Mouse (Mus musculus) v-Abl transformed pro-B cells (cell line): Measurements from ENCODE around the gene Kcnab2.

Experiments
- in situ Hi-C, 2 experiments: fragments of 400-800 bp; cut with MboI; formaldehyde crosslinking; loops; one replicate each; pipeline ENCODE4 v1.15.1; 2025; ENCODE audit not compliant: unreplicated experiment in 2 of 2

Gene Kcnab2

DNA sequence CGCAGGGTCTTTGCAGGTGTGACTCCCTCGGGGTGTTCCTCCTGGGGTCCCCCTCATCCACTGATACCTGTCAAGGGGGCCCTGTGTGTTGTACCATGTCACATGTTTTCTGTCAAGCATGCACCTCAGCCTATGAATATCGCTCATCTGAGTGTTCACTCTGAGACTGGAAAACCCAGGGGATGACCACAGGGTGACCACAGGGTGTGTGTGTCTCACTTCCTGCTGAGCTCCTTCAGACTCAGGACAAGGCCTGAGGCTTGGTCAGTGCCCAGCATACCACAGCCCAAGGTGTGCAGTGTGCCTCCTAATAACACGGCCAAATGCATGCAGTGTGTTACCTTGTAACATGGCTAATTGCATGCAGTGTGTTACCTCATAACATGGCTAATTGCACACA is 20.0 kb downstream of the Kcnab2 start:
- in situ Hi-C loops, result no loop called here

DNA sequence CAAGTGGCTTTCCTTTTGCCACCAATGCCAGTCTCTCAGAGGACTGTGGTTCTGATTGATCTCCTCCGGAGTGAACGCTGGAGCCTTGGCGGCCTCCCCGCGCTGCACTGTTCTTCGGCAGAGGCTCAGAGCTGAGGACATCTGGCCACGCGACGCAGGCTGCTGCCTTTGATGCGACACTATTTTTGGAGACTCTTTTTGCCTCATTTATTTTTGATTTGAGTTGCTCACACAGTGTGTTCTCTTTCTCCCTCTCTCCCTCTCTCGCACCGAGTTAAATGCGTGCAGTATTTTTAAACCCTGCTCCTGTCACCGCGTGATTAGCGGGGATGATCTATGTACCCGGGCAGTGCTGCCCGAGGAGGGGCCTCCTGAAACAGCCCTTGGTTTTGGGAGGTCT is 21.1 kb downstream of the Kcnab2 start:
- in situ Hi-C loops, result no loop called here

- in situ Hi-C loops, result no loop called here
These were observed 23.5 kb downstream of the Kcnab2 start for GRCm38 (mm10) chr4:152454153-152454552.

GRCm38 (mm10) chr4:152453079-152453478 is 24.6 kb downstream of the Kcnab2 start:
- in situ Hi-C loops, result no loop called here

- in situ Hi-C loops, result no loop called here
These were observed 26.3 kb downstream of the Kcnab2 start for GRCm38 (mm10) chr4:152451371-152451770.

DNA sequence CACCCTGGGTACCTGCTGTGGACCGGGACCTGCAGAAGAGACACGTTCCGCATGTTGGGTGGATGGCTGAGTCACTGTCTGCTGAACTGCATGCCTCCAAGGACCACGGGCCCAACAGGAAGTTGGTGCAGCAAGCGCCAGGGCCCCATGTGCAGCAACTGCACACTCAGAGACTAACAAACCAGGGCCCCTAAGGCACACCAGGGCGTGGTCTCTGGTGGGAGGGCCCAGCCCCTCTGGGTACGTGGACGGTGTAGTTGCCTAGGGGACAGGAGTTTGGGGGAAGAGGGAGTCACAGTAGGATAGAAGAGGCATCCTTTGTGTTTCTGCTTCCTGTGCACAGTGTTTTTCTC is 29.0 kb downstream of the Kcnab2 start:
- in situ Hi-C loops, result loop anchor here in 1 of 2 experiments (25.0 kb wide), 1 partner anchor 461 kb away; the partner anchor contains the start of genes Phf13 and Thap3

- in situ Hi-C loops, result loop anchor here in 1 of 2 experiments (25.0 kb wide), 1 partner anchor 461 kb away; the partner anchor contains the start of genes Phf13 and Thap3
These were observed 29.7 kb downstream of the Kcnab2 start for GRCm38 (mm10) chr4:152447731-152448665.

- in situ Hi-C loops, result loop anchor here in 1 of 2 experiments (25.0 kb wide), 1 partner anchor 459 kb away; the partner anchor contains the start of genes Phf13 and Thap3
These were observed 31.5 kb downstream of the Kcnab2 start for GRCm38 (mm10) chr4:152446178-152446577.

GRCm38 (mm10) chr4:152441536-152441935 is 36.1 kb downstream of the Kcnab2 start:
- in situ Hi-C loops, result loop anchor here (5.0 to 25.0 kb wide), 2 partner anchors 114 to 454 kb away; partner anchors contain the start of genes Phf13 (in 1 of the 2), Rpl22 (in 1 of the 2) and Thap3 (in 1 of the 2)

DNA sequence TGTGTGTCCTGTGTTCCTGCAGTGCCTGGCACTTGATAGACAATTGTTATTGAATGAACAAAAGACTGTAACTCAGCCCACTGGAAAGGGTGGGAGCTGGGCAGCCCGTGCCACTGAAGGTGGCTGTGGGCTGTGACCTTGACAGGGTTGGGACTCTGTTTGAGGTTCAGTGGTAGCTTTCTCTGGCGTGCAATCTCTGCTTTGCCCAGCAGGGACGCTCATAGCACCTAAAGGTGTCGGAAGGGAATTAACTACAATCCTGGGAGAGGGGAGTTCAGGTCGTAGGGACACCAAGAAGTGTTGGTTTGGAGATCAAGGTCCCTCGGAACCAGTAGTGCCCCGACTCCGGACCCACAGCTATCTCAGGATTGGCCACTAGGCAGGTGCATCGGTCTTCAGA is 36.8 kb downstream of the Kcnab2 start:
- in situ Hi-C loops, result loop anchor here (5.0 to 25.0 kb wide), 2 partner anchors 114 to 454 kb away; partner anchors contain the start of genes Phf13 (in 1 of the 2), Rpl22 (in 1 of the 2) and Thap3 (in 1 of the 2)

DNA sequence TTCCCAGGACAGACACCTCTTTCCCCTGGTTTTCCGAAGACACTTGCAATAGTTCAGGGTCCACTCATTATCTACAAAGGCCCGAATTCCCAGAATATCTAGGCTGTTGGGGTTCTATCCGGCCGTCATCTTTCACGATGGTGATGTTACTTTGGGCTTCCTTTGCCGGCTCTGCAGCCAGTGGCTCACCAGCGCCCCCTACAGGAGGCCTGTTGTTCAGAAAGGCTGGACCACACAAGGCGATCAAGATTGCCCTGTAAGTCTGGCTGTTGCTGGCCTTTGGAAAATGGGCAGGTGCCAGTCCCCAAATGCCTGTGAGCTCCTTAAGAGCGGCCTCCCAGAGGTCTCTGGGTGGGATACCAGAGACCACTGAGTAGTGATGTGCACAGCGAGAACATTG is 42.4 kb downstream of the Kcnab2 start:
- in situ Hi-C loops, result loop anchor here (5.0 to 25.0 kb wide), 6 partner anchors 42 to 448 kb away; partner anchors contain the start of genes Acot7 (in 1 of the 2), Kcnab2 (in 1 of the 2), Nphp4 (in 1 of the 2) and Phf13 (in 1 of the 2)

DNA sequence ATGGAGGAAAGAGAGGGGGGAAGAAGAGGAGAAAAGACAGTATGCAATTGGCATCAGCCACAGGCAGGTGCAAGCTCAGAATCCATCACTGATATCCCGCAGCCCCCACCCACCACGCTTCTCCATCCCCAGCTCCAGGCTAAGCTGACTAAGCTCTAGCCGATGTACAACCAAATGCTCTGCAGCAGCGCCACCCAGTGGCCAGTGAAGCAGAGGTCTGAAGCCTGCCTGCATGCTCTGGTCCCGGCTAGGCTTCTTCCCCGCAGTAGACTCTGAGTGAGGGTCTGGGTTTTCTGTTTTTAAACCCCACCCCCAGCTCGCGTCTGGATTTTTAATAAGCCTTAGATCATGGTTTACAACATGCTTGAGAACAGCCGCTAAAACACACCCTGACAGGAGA is 42.8 kb downstream of the Kcnab2 start:
- in situ Hi-C loops, result loop anchor here (5.0 to 25.0 kb wide), 6 partner anchors 42 to 448 kb away; partner anchors contain the start of genes Acot7 (in 1 of the 2), Kcnab2 (in 1 of the 2), Nphp4 (in 1 of the 2) and Phf13 (in 1 of the 2)

GRCm38 (mm10) chr4:152432308-152432707 is 45.4 kb downstream of the Kcnab2 start:
- in situ Hi-C loops, result loop anchor here (10.0 to 25.0 kb wide), 3 partner anchors 218 to 445 kb away; partner anchors contain the start of genes Acot7 (in 1 of the 2), Phf13 (in 1 of the 2) and Thap3 (in 1 of the 2)

DNA sequence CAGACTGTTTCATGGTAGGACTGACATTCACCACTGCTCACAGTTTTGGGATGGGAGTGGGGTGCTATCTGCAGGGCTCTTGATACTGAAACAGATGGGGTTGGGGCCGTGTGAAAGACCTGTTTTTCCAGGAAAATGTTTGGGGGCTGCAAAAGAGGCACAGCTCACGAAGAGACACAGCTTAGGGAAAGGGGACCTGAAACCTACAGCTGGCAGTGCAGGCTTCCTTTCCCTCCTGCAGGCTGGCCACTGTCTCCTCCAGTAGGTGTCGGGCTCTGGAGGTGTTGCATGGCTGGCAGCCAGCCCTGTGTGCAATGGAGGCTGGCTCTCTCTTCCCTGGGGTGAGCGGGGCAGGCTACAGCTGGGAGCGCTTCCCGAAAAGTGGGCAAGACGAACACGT is 49.4 kb downstream of the Kcnab2 start:
- in situ Hi-C loops, result loop anchor here in 1 of 2 experiments (25.0 kb wide), 1 partner anchor 441 kb away; the partner anchor contains the start of genes Phf13 and Thap3

DNA sequence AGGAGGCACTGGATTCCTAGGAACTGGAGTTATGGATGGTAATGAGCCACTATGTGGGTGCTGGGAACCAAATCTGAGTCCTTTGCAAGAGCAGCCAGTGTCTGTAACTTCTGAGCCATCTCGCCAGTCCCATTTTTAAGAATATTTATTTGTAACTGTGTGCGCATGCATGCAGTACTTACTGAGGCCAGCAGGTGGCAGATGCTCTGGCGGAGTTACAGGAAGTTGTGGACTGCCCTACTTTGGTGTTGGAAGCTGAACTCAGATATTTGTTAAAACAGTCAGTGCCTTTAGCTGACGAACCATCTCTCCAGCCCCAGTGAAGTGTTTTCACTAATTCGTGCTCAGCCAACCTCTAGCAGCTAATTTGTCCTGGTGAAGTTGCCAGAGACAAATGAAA is 52.7 kb downstream of the Kcnab2 start:
- in situ Hi-C loops, result loop anchor here in 1 of 2 experiments (25.0 kb wide), 1 partner anchor 438 kb away; the partner anchor contains the start of genes Phf13 and Thap3

GRCm38 (mm10) chr4:152424341-152424740 is 53.3 kb downstream of the Kcnab2 start:
- in situ Hi-C loops, result no loop called here

- in situ Hi-C loops, result no loop called here
These were observed 54.1 kb downstream of the Kcnab2 start for GRCm38 (mm10) chr4:152423576-152423975.

- in situ Hi-C loops, result no loop called here
These were observed 59.2 kb downstream of the Kcnab2 start for GRCm38 (mm10) chr4:152418229-152419060.

- in situ Hi-C loops, result no loop called here
These were observed 65.1 kb downstream of the Kcnab2 start for GRCm38 (mm10) chr4:152412524-152413080.

DNA sequence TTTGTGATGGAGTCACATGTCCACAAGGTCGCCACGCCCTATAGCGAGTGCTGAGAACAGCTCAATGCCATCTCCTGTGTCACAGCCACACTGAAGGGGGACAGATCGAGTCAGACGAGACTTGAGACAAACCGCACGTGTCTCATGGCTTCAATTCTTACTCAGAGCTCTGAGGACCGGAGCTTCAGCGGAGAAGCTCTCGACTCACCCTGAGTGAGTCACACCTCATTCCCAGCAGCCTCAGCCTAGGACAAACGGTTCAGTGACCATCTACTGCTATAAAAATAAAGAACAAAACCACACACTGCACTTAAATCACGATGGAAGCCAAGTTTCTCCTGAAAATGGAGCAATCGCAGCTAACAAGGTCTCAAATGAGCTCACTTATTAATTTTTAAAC is 66.7 kb downstream of the Kcnab2 start:
- in situ Hi-C loops, result no loop called here
